Mouse (Mus musculus): ENCODE data around the gene Nkx2-5. TPM values are rescaled to one million over a fixed set of nuclear protein-coding genes. Genes with fewer than 3 reads are reported as not detected.

Gene Nkx2-5
- total RNA-seq (2015; ENCODE audit: low replicate concordance), result not detected in 2 replicates
- total RNA-seq (2017; ENCODE audit: low replicate concordance), result not detected in 2 replicates

- no peak for ATAC-seq (replicated peaks; ENCODE audit: low FRiP score, poor library complexity, severe bottlenecking)
Measured at GRCm38 (mm10) chr17:26844909-26845148, at the start of gene Nkx2-5. Nkx2-5 (minus strand) TSS chr17:26845009.

- ATAC-seq (replicated peaks; ENCODE audit: low FRiP score, poor library complexity, severe bottlenecking), result no peak
Measured at GRCm38 (mm10) chr17:26894342-26894741, 49.5 kb upstream of the Nkx2-5 start.

DNA sequence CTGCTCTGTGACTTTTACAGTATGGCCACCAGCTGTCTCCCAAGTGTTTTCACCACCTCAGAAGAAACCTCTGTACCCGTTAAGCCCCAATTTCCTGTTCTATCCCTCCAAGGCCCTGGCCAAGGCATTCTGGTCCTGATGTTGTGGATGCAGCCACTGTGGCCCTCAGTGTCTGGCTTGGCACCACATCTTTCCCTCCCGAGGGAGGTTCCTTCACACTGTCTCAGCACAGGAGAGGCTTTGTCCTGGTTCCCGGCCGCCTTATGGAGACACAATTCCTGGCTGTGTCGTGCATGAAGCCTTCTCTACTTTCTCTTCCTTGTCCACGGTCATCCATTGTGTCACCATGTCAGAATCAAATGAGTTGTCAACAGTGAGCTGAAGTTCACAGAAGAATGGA, 48.7 kb upstream of the Nkx2-5 start:
- no peak for ATAC-seq (replicated peaks; ENCODE audit: low FRiP score, poor library complexity, severe bottlenecking)

DNA sequence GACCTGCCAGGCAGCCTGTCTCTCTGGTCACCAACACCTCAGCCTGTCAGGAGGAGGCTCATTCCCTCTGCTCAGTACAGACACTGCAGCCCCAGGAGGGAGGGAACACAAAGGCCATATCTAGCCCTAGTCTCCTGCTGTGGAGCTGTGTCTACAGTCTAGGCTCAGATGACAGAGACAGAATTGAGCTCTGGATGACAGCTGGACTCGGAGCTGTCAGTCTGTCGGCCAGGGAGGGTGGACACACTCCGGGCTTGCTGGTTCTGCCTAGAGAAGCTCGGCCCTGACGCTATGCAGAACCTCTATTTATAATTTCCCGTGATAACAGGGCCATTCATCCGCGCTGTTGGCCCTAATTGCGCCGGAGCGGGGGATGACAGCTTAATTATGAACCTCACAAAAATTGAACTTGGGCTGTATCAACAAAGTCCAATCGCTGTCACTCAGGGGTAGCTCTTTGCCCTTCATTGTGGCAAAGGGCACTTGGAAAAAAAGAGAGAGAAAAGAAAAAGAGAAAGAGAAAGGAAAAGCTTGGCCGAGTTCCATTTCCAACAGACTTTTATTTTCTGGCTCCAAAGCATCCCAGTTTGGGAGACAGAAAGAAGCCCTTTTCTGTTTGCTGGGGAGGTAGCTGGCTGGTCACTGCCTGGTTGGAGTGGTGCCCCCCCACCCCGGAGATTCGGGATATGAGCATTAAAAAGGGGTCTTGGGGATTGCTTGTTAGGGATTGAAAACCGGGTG, 48.0 kb upstream of the Nkx2-5 start:
- ATAC-seq (replicated peaks; ENCODE audit: low FRiP score, poor library complexity, severe bottlenecking), result no peak

GRCm38 (mm10) chr17:26887926-26888325, 43.1 kb upstream of the Nkx2-5 start:
- ATAC-seq (replicated peaks; ENCODE audit: low FRiP score, poor library complexity, severe bottlenecking), result no peak

GRCm38 (mm10) chr17:26886047-26886749, 41.4 kb upstream of the Nkx2-5 start:
- peak; percentile 86 for ATAC-seq (replicated peaks; ENCODE audit: low FRiP score, poor library complexity, severe bottlenecking)

GRCm38 (mm10) chr17:26884995-26885926, 40.5 kb upstream of the Nkx2-5 start:
- peak; percentile 95 for ATAC-seq (replicated peaks; ENCODE audit: low FRiP score, poor library complexity, severe bottlenecking)

DNA sequence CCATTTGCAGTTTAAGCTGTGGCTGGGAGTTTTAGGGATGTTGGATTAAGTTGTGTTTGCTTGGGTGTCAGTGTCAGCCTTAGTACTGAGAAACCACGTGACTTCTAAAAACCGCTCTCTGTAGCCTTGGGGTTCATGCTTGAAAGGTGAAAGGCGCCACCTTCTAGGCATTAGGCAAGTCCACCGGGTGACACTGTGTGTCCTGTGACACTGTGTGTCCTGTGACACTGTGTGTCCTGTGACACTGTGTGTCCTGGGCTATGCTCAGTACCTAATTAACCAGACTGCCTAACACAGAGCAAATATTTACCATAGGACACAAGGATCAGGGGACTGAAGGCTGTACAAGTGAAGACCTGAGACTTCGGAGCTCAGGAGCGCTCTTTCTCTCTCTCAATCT, 38.8 kb upstream of the Nkx2-5 start:
- ATAC-seq (replicated peaks; ENCODE audit: low FRiP score, poor library complexity, severe bottlenecking), result no peak

- no peak for ATAC-seq (replicated peaks; ENCODE audit: low FRiP score, poor library complexity, severe bottlenecking)
Measured at GRCm38 (mm10) chr17:26882706-26883105, 37.9 kb upstream of the Nkx2-5 start.

GRCm38 (mm10) chr17:26879235-26879634, 34.4 kb upstream of the Nkx2-5 start:
- ATAC-seq (replicated peaks; ENCODE audit: low FRiP score, poor library complexity, severe bottlenecking), result no peak

DNA sequence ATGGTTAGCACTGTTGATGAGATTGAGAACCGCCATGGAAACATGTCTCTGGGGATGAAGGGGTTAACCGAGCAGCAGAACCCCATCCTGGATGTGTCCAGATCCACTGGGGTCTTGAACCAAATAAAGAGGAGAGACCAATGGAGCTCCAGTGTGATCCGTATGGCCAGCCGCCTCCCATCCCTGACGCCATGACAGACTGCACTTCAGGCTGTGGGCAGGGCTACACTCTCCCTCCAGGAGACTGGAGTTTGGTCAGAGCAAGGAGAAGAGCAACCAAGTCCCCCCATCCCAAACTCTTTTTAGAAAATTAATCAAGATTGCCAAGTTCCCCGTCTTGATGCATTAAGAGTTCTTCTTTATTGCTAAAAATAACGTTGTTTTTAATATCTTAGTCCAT, 33.1 kb upstream of the Nkx2-5 start:
- no peak for ATAC-seq (replicated peaks; ENCODE audit: low FRiP score, poor library complexity, severe bottlenecking)

DNA sequence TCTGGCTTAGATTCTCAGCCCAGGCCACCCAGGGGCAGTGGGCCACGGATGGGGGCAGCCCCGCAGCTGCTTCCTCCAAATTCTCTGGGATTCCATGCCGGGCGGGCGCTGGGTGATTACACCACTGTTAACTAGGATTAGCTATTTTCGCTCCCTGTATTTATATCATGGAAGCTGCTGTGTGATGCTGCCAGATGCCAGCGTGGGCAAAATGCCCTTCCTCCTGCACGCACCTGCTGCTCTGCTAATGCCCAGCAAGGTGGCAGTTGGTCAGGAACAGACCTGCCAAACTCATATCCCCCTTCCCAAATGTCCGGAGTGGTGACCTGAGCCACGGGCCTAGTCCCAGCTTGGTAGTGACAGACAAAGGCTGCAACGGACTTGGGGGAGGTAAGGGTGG, 29.7 kb upstream of the Nkx2-5 start:
- ATAC-seq (replicated peaks; ENCODE audit: low FRiP score, poor library complexity, severe bottlenecking), result no peak

DNA sequence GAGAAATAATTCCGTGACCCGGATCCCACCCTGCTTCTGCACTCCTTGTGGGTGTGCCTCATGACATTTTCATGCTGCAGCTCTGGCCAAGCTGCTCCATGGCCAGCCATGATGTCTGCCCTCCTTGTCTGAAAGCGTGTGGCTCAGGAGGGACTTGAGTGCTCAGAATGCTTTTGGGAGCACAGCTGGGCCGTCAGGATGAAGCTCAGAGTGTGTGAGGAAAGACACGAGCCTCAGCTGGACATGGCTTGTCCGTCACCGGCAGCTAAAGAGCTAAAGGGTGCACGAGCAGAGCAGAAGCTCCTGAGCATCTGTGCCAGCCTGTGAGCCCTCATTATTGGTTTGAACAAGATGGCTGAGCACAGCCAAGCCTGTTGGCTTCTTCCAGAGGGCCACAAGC, 28.7 kb upstream of the Nkx2-5 start:
- no peak for ATAC-seq (replicated peaks; ENCODE audit: low FRiP score, poor library complexity, severe bottlenecking)

- ATAC-seq (replicated peaks; ENCODE audit: low FRiP score, poor library complexity, severe bottlenecking), result no peak
Measured at GRCm38 (mm10) chr17:26872870-26873269, 28.1 kb upstream of the Nkx2-5 start.

- no peak for ATAC-seq (replicated peaks; ENCODE audit: low FRiP score, poor library complexity, severe bottlenecking)
Measured at GRCm38 (mm10) chr17:26868756-26869155, 23.9 kb upstream of the Nkx2-5 start.

DNA sequence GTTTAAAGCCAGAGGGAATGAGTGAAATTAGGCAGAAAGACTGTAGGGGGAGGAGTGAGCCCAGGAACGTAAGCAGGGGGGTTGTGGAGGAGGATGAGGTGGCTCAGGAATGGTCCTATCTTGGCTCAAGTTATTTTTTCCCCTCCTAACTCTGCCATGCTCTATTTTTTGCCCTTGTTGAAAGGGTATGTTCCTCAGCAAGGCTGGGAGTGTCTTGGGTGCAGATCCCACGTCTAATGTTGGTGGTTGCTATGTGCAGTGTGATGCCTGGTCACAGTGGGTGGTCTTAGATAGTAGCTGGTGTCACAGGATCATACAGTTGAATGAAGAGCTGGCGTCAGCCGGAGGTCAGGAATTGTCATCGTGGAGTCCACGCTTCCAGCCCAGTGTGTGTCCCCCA, 20.3 kb upstream of the Nkx2-5 start:
- ATAC-seq (replicated peaks; ENCODE audit: low FRiP score, poor library complexity, severe bottlenecking), result no peak

DNA sequence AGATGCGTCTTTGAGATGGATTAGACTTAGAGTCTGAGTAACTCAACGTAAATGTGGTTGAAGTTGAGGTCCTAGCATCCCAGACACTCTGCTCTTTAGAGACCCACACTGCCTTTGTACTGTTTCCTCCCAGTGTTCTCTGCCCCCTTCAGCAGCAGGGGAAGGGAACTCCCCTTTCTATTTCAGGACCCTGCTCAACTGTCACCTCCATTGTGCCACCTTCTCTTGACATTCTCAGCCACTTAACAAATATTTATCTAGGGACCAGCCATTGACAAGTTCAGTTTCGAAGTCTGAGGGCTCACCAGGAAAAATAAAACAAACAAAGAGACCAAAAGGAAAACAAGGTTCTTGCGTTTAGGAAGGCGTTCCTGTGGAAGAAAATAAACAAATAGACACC, 19.5 kb upstream of the Nkx2-5 start:
- no peak for ATAC-seq (replicated peaks; ENCODE audit: low FRiP score, poor library complexity, severe bottlenecking)

DNA sequence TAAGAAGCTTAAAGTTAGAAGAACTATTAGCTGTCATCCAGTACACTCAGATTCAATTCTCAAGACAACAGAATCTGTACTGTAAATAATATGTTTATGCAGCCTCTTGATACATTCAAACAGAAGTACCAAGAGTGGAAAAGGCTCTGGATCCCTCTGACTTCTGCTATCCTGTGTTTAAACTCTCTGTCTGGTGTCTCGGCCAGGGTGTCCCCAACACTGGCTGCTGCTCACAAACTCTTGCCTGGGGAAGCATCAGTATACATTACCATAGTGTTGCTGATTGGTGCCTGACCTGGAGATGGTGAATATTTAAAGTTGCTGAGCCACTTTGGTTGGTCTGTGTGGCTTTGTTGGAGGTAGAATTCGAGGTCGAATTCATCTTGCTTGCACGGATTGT, 17.0 kb upstream of the Nkx2-5 start:
- no peak for ATAC-seq (replicated peaks; ENCODE audit: low FRiP score, poor library complexity, severe bottlenecking)

DNA sequence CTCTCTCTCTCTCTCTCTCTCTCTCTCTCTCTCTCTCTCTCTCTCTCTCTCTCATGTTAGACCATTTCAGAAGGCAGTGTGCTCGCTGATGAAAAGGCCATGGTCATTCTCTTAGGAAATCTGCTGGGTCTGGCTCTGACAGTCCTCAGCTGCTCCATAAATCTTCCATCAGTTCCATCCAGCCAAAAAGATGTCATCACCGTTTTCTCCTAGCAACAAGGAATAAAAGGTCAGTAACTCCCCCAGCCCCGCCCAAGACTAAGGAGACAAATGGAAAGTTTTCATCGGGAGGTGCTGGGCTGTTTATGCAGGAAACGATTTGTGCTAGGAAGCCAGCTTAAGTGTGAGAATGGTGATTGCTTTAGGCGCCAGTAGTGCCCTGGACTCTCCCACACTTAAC, 16.6 kb upstream of the Nkx2-5 start:
- no peak for ATAC-seq (replicated peaks; ENCODE audit: low FRiP score, poor library complexity, severe bottlenecking)

DNA sequence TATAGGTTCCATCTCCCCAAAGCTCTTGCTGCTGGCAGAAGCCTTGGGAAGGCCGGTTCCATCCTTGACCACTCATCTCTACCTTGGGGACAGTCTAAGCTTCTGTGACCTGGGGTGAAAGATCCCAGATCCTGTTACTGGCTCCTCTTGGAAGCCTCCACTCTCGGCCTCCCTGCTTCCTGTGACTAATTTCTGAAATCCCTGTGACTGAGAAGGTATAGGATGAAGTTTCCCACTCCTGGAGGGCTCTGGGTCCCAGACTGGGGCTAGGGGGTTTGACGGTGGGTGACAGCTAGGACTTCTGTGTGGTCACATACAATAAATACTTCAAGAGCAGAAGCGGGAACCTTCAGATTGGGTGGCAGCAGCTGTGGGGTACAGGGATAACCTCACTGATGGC, 16.1 kb upstream of the Nkx2-5 start:
- ATAC-seq (replicated peaks; ENCODE audit: low FRiP score, poor library complexity, severe bottlenecking), result no peak

DNA sequence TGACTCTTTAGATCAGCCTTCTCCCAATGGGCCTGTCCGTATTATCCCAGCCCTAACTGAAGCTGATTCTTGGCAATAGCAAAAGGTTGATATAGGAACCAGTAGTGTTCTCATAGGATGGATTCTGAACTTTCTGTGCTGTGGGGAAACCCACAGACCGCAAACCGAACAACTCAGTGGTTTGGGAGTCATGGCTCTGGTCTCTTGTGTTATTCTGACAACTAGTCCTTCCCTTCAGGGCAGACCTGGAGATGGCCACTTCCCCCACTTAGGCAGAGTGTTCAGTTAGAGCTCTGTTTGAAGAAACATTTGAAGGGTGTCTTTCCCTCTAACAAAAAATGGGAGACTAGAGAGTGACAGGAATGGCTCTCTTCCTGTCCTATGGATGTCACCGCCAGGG, 7.5 kb upstream of the Nkx2-5 start:
- ATAC-seq (replicated peaks; ENCODE audit: low FRiP score, poor library complexity, severe bottlenecking), result no peak

All from erythroid progenitor cell, adult 5-6 weeks (primary cell).